Mouse (Mus musculus): ENCODE data around the gene Bend7.

GRCm38 (mm10) chr2:4679886-4680285 is 37.7 kb upstream of the Bend7 start:
- TF ChIP-seq CTCF (IDR thresholded peaks at IDR 0.05; ENCODE audit: control insufficient read depth, insufficient read depth, insufficient read length) (no peak), USF1 (IDR thresholded peaks at IDR 0.05; ENCODE audit: low read depth) (no peak), MAX (IDR thresholded peaks at IDR 0.05) (no peak), MYOG (IDR thresholded peaks at IDR 0.05; ENCODE audit: control insufficient read depth, extremely low read depth, insufficient read length) (no peak)

Data from C2C12 (cell line).